Mouse (Mus musculus): Measurements from ENCODE around the gene Ndufa4l2. TPM values are rescaled to one million over a fixed set of nuclear protein-coding genes. Genes with fewer than 3 reads are reported as not detected.

The Ndufa4l2 gene
- polyA plus RNA-seq, 1 experiment: 3.4 TPM

- Histone ChIP-seq H3K27ac (ENCODE audit: insufficient read depth, low read length) (no peak overlapping the region), H3K4me1 (ENCODE audit: control insufficient read depth, insufficient read depth, low read length) (no peaks in the 10 kb centered on the region), H3K4me3 (ENCODE audit: insufficient read depth, low read length) (no peak overlapping the region)
- no peak for TF ChIP-seq POLR2A (IDR thresholded peaks at IDR 0.05; ENCODE audit: low read depth, low read length)
- TF ChIP-seq CTCF (IDR thresholded peaks at IDR 0.05; ENCODE audit: borderline replicate concordance, insufficient read depth, low read length): peak; percentile 78
Observed at GRCm38 (mm10) chr10:127555703-127556102, 40.9 kb downstream of the Ndufa4l2 start.

- TF ChIP-seq POLR2A (IDR thresholded peaks at IDR 0.05; ENCODE audit: low read depth, low read length) (no peak), CTCF (IDR thresholded peaks at IDR 0.05; ENCODE audit: borderline replicate concordance, insufficient read depth, low read length) (peak; percentile 33; the same call in 1 of the 2 replicates)
Observed at GRCm38 (mm10) chr10:127557397-127557796, 42.6 kb downstream of the Ndufa4l2 start.

GRCm38 (mm10) chr10:127561145-127561544 lies 46.4 kb downstream of the Ndufa4l2 start:
- Histone ChIP-seq H3K27ac (ENCODE audit: insufficient read depth, low read length) (no peak overlapping the region), H3K4me1 (ENCODE audit: control insufficient read depth, insufficient read depth, low read length) (0 out of 2 replicates have a peak, but pooled peaks cover 2% of the 10 kb centered on the region), H3K4me3 (ENCODE audit: insufficient read depth, low read length) (no peak overlapping the region)
- TF ChIP-seq CTCF (IDR thresholded peaks at IDR 0.05; ENCODE audit: borderline replicate concordance, insufficient read depth, low read length) (no peak), POLR2A (IDR thresholded peaks at IDR 0.05; ENCODE audit: low read depth, low read length) (no peak)

More at GRCm38 (mm10) chr10:127557397-127557796, 42.6 kb downstream of the Ndufa4l2 start:
- Histone ChIP-seq H3K27ac (ENCODE audit: insufficient read depth, low read length) (no peak overlapping the region), H3K4me1 (ENCODE audit: control insufficient read depth, insufficient read depth, low read length) (no peaks in the 10 kb centered on the region), H3K4me3 (ENCODE audit: insufficient read depth, low read length) (no peak overlapping the region)

GRCm38 (mm10) chr10:127563840-127564239 lies 49.1 kb downstream of the Ndufa4l2 start:
- TF ChIP-seq CTCF (IDR thresholded peaks at IDR 0.05; ENCODE audit: borderline replicate concordance, insufficient read depth, low read length) (no peak), POLR2A (IDR thresholded peaks at IDR 0.05; ENCODE audit: low read depth, low read length) (no peak)
- Histone ChIP-seq H3K4me3 (ENCODE audit: insufficient read depth, low read length) (no peak overlapping the region), H3K27ac (ENCODE audit: insufficient read depth, low read length) (no peak overlapping the region), H3K4me1 (ENCODE audit: control insufficient read depth, insufficient read depth, low read length) (0 out of 2 replicates have a peak, but pooled peaks cover 2% of the 10 kb centered on the region)

GRCm38 (mm10) chr10:127564301-127564700 lies 49.5 kb downstream of the Ndufa4l2 start:
- H3K4me1 ChIP-seq (ENCODE audit: control insufficient read depth, insufficient read depth, low read length): 0 out of 2 replicates have a peak, but pooled peaks cover 2% of the 10 kb centered on the region
- TF ChIP-seq CTCF (IDR thresholded peaks at IDR 0.05; ENCODE audit: borderline replicate concordance, insufficient read depth, low read length) (no peak), POLR2A (IDR thresholded peaks at IDR 0.05; ENCODE audit: low read depth, low read length) (no peak)
- H3K27ac ChIP-seq (ENCODE audit: insufficient read depth, low read length): no peak overlapping the region
- no peak overlapping the region for H3K4me3 ChIP-seq (ENCODE audit: insufficient read depth, low read length)

Other genes with a start within 250 kb of the Ndufa4l2 start
- 149 and 162 TPM in 2 replicates for gene Dctn2, start 248.6 kb upstream of the Ndufa4l2 start, polyA plus RNA-seq (2011; ENCODE audit: insufficient read length, low read depth, missing spikeins)
- gene Mbd6, start 225.9 kb upstream of the Ndufa4l2 start, polyA plus RNA-seq (2011; ENCODE audit: insufficient read length, low read depth, missing spikeins): 26.4 and 27.2 TPM in 2 replicates
- gene Mars, start 203.2 kb upstream of the Ndufa4l2 start, polyA plus RNA-seq (2011; ENCODE audit: insufficient read length, low read depth, missing spikeins): 105 and 110 TPM in 2 replicates
- gene Arhgap9, start 193.0 kb upstream of the Ndufa4l2 start, polyA plus RNA-seq (2011; ENCODE audit: insufficient read length, low read depth, missing spikeins): 0.18 TPM in 1 of 2 replicates, not detected in the other
- 0.43 and 0.84 TPM in 2 replicates for gene Gli1, start 173.0 kb upstream of the Ndufa4l2 start, polyA plus RNA-seq (2011; ENCODE audit: insufficient read length, low read depth, missing spikeins)
- not detected in 2 replicates for gene Inhbe, start 160.6 kb upstream of the Ndufa4l2 start, polyA plus RNA-seq (2011; ENCODE audit: insufficient read length, low read depth, missing spikeins)
- not detected in 2 replicates for gene Inhbc, start 144.5 kb upstream of the Ndufa4l2 start, polyA plus RNA-seq (2011; ENCODE audit: insufficient read length, low read depth, missing spikeins)
- gene R3hdm2, start 134.6 kb upstream of the Ndufa4l2 start, polyA plus RNA-seq (2011; ENCODE audit: insufficient read length, low read depth, missing spikeins): 99.2 and 118 TPM in 2 replicates
- 3.9 TPM in 2 replicates for gene Stac3, start 13.3 kb upstream of the Ndufa4l2 start, polyA plus RNA-seq (2011; ENCODE audit: insufficient read length, low read depth, missing spikeins)
- 147 and 169 TPM in 2 replicates for gene Shmt2, start 7.5 kb downstream of the Ndufa4l2 start, polyA plus RNA-seq (2011; ENCODE audit: insufficient read length, low read depth, missing spikeins)
- 1.1 and 1.8 TPM in 2 replicates for gene Nxph4, start 19.6 kb downstream of the Ndufa4l2 start, polyA plus RNA-seq (2011; ENCODE audit: insufficient read length, low read depth, missing spikeins)
- 387 and 453 TPM in 2 replicates for gene Lrp1, start 106.2 kb downstream of the Ndufa4l2 start, polyA plus RNA-seq (2011; ENCODE audit: insufficient read length, low read depth, missing spikeins)
- gene Stat6, start 128.0 kb downstream of the Ndufa4l2 start, polyA plus RNA-seq (2011; ENCODE audit: insufficient read length, low read depth, missing spikeins): 55.1 and 55.8 TPM in 2 replicates
- 8.5 and 10.6 TPM in 2 replicates for gene Nemp1, start 151.9 kb downstream of the Ndufa4l2 start, polyA plus RNA-seq (2011; ENCODE audit: insufficient read length, low read depth, missing spikeins)
- 69.7 and 77.8 TPM in 2 replicates for gene Nab2, start 153.6 kb downstream of the Ndufa4l2 start, polyA plus RNA-seq (2011; ENCODE audit: insufficient read length, low read depth, missing spikeins)
- 0.51 TPM in 1 of 2 replicates, not detected in the other for gene Myo1a, start 190.2 kb downstream of the Ndufa4l2 start, polyA plus RNA-seq (2011; ENCODE audit: insufficient read length, low read depth, missing spikeins)
- not detected in 2 replicates for gene Tac2, start 209.5 kb downstream of the Ndufa4l2 start, polyA plus RNA-seq (2011; ENCODE audit: insufficient read length, low read depth, missing spikeins)
- gene Zbtb39, start 224.6 kb downstream of the Ndufa4l2 start, polyA plus RNA-seq (2011; ENCODE audit: insufficient read length, low read depth, missing spikeins): 5.4 and 5.8 TPM in 2 replicates
- gene Gpr182, start 236.8 kb downstream of the Ndufa4l2 start, polyA plus RNA-seq (2011; ENCODE audit: insufficient read length, low read depth, missing spikeins): not detected in 2 replicates
- 0.17 and 0.30 TPM in 2 replicates for gene Rdh1, start 244.8 kb downstream of the Ndufa4l2 start, polyA plus RNA-seq (2011; ENCODE audit: insufficient read length, low read depth, missing spikeins)
- gene Rdh16f1, start 244.8 kb downstream of the Ndufa4l2 start, polyA plus RNA-seq (2011; ENCODE audit: insufficient read length, low read depth, missing spikeins): not detected in 2 replicates